Mouse (Mus musculus) cerebellum, postnatal 25 days (tissue): ENCODE data around the gene Rfx5.
"Not testable (repeated sequence)": the region's sequence is repeated elsewhere in the genome, so short reads cannot be mapped to it uniquely, and the experiment has no call there.

ENCODE experiments used
- DNase-seq, 2 experiments: peaks; one replicate each; pipeline ENCODE4 v3.0.0; 2021; ENCODE audit warnings: mixed read lengths in 2 of 2

Rfx5 gene

GRCm38 (mm10) chr3:94953764-94954616 lies at the start of gene Rfx5:
TSS of gene Rfx5 (plus strand) at chr3:94954075.
- DNase-seq = peak; percentile 91 to 93

- not testable (repeated sequence) for DNase-seq
Observed at GRCm38 (mm10) chr3:94904759-94905158, 49.1 kb upstream of the Rfx5 start.

- no peak for DNase-seq
Observed at GRCm38 (mm10) chr3:94906482-94906881, 47.4 kb upstream of the Rfx5 start.

- DNase-seq = no peak
Observed at GRCm38 (mm10) chr3:94911050-94911693, 42.7 kb upstream of the Rfx5 start.

- DNase-seq = no peak
Observed at GRCm38 (mm10) chr3:94913801-94914200, 40.1 kb upstream of the Rfx5 start.

- no peak for DNase-seq
Observed at GRCm38 (mm10) chr3:94915903-94916741, 37.8 kb upstream of the Rfx5 start.

GRCm38 (mm10) chr3:94917816-94918361 lies 36.0 kb upstream of the Rfx5 start:
- DNase-seq = no peak

- DNase-seq = no peak
Observed at GRCm38 (mm10) chr3:94918845-94919244, 35.0 kb upstream of the Rfx5 start.

GRCm38 (mm10) chr3:94921104-94921503 lies 32.8 kb upstream of the Rfx5 start:
- DNase-seq = no peak

GRCm38 (mm10) chr3:94922333-94922732 lies 31.5 kb upstream of the Rfx5 start:
- DNase-seq = no peak

- no peak for DNase-seq
Observed at GRCm38 (mm10) chr3:94924688-94925087, 29.2 kb upstream of the Rfx5 start.

GRCm38 (mm10) chr3:94926301-94926736 lies 27.6 kb upstream of the Rfx5 start:
- DNase-seq = not testable (repeated sequence)

- DNase-seq = not testable (repeated sequence)
Observed at GRCm38 (mm10) chr3:94928979-94929378, 24.9 kb upstream of the Rfx5 start.

GRCm38 (mm10) chr3:94930386-94931266 lies 23.2 kb upstream of the Rfx5 start:
- not testable (repeated sequence) for DNase-seq

GRCm38 (mm10) chr3:94931427-94932082 lies 22.3 kb upstream of the Rfx5 start:
- not testable (repeated sequence) for DNase-seq

GRCm38 (mm10) chr3:94932279-94932678 lies 21.6 kb upstream of the Rfx5 start:
- not testable (repeated sequence) for DNase-seq

- peak; percentile 30 to 53 for DNase-seq
Observed at GRCm38 (mm10) chr3:94932809-94933564, 20.9 kb upstream of the Rfx5 start, which contains the start of gene Selenbp1. TSS of gene Selenbp1 (plus strand) at chr3:94933056.

- not testable (repeated sequence) for DNase-seq
Observed at GRCm38 (mm10) chr3:94933604-94934003, 20.3 kb upstream of the Rfx5 start.

- not testable (repeated sequence) for DNase-seq
Observed at GRCm38 (mm10) chr3:94934564-94934963, 19.3 kb upstream of the Rfx5 start.

- not testable (repeated sequence) for DNase-seq
Observed at GRCm38 (mm10) chr3:94935332-94935731, 18.5 kb upstream of the Rfx5 start.
